Mouse (Mus musculus): ENCODE results near the gene Epha3.

GRCm38 (mm10) chr16:63653393-63653918 is 210.5 kb downstream of the Epha3 start:
- TF ChIP-seq CTCF (IDR thresholded peaks at IDR 0.05; ENCODE audit: extremely low read depth, insufficient read depth, low read length) (no peak), POLR2A (IDR thresholded peaks at IDR 0.05; ENCODE audit: extremely low read depth, insufficient read depth, low read length) (no peak)

Measured in cortical plate, adult 2 months (tissue).